Mouse (Mus musculus): Measurements from ENCODE around the gene Olfr462.
A peak's percentile ranks its signal among the peaks of the same experiment; 100 is the strongest.

DNA sequence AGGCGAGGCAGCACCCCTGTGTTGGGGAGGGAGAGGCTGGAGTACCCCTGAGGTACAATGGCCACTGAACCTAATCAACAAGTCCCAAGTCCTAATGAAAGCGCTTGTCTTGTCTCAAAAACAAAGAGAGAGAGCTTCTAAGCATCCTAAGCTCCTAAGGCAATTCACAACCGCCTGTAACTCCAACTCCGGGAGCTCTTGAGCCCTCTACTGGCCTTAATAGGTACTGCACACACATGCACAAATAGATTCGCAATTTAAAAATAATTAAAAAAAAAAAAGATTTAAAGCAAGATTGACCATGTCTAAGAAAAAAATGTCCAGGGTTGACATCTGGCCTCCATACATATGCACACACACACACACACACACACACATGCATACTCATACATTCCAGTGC is 8.6 kb downstream of the Olfr462 start:
- TF ChIP-seq CTCF (IDR thresholded peaks at IDR 0.05; ENCODE audit: borderline replicate concordance, insufficient read depth, low read depth, low read length) (peak; percentile 31; the same call in 1 of the 2 replicates), POLR2A (IDR thresholded peaks at IDR 0.05; ENCODE audit: borderline replicate concordance, insufficient read depth, low read length) (no peak)
